Mouse (Mus musculus) liver (tissue): ENCODE measurements around the gene Smyd1.

Source experiments
- DNase-seq: peaks from one replicate; pipeline ENCODE4 v3.0.0-alpha.2; 2020; ENCODE audit warnings: mixed read lengths

Smyd1 gene

GRCm38 (mm10) chr6:71201925-71202324, 120.1 kb downstream of the Smyd1 start:
- no peak for DNase-seq

DNA sequence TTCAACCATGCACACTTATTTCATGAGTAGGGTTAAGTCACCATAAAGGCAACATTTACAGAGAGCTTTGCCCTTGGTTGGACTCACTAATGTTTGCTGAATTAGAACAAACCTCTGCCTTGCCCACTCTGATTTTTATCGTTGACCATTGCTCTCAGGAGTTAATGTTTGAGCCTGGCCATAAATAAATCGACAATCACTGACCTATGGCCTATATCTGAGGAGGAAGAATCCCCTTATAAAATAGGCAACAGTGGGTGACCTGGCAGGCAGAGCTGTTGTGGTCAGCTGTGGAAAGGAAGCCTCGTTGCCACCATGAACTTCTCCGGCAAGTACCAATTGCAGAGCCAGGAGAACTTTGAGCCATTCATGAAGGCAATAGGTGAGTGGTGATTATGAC, 122.4 kb downstream of the Smyd1 start, which contains the start of gene Fabp1:
TSS of gene Fabp1 (plus strand) at position 216 of the 400 bp plus-strand sequence.
- DNase-seq, result no peak

DNA sequence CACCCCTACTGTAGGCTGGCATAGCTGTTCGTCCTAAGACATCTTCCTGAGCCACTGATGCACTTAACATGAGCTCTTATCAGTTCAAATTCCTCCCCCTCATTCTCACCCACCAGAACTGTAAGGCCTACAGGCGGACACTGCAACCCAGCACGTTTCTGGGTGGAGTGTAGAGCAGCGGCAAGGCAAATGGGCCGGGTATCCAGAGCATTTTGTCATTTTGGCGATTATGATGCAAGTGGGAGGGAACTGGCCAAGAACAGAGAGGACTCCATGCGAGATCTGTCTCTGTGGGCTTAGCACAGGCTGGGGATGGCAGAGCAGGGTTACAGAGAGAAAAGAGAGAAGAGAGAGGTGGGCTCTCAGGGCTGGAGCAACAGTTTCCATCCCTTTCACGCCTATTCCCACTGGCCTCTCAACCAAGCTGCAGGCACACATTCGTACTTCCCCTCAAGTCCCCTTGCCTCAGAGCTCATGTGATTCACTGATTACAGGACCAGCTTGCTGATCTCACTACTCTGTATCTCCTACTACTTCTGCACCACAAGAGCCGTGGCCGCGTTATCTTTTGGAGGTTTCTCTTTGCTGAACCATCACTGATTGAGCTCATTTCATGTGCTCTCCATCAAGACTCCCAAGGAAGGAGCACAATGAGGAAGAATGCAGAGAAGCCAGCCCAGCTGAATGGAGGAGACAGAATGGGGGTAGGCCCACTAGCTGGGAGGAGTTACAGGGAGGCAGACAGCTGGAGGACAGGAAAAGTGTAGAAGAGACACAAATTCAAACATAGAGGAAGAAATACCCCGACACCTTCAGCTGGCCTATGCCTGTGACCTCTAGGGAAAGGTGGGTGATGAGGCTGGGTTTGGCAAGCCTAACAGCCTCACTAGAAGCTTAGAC, 124.1 kb downstream of the Smyd1 start:
- DNase-seq, result no peak

GRCm38 (mm10) chr6:71196107-71196506, 125.9 kb downstream of the Smyd1 start:
- DNase-seq, result no peak

- DNase-seq, result no peak
Observed at GRCm38 (mm10) chr6:71193151-71193740, 128.8 kb downstream of the Smyd1 start.

DNA sequence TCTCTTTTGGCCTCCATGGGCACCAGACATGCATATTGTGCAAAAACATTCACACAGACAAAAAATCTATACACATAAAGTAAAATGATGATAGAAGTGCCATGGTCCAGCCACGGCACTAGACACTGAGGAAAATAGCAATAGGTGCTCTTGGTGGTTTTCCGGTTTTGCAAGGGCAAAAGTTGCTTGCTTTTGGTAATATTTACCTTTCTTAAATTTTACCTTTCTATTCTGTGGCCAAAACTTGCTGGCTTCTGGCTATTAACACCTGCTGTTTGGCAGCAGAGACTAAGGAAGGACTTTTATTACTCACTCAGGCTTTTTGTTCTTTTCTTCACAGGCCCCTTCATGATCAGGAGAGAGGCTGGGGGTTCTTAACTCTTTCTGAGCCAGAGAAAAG, 131.5 kb downstream of the Smyd1 start:
- no peak for DNase-seq

GRCm38 (mm10) chr6:71189578-71189977, 132.5 kb downstream of the Smyd1 start:
- DNase-seq, result no peak

DNA sequence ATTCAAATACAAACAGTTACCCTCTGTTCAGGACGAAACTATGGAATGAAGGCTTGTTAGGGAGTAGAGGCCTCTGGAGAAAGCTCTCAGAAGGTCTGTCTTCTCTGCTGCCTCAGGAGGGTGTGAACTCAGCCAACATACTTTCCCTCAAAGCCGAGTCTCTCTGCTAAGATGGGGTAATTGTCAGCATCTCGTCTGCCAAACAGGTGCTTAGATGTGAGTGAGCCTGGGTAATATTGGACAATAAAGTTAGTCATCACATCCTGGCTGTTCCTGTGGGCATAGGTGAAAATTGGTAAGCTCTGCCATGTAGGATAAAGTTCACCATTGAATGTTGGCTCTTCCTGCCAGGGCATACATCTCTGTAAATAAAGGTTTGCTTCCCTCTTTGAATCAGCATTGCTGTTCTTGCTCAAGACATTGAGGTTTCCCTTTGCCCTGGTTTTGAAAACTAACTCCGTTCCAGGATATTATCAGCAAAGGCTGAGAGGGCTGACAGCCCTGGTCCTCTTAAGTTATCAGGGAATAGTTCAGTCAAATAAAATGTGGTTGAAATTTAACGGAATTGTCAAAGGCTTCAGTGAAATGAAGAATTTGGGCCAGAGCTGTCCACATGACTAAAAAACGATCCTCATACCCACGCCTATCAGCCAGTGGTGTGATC, 137.0 kb downstream of the Smyd1 start:
- DNase-seq, result no peak

DNA sequence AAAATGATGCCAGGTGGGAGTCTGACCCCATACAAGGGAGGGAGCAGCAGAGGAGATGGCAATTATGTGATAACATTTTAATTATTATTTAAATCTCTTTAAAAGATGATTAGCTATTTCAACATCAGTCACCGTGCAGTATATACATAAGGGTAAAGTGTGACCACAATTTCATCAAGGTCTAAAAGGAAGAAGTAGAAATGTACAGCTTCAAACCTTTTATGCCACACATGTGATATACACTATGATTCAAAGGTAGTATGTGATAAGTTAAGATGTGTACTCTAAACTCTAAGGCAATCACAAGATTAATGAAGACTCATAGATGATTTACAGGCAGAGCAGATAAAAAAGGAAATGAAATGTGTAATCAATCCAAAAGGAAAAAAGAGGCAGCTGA, 141.4 kb downstream of the Smyd1 start:
- no peak for DNase-seq

GRCm38 (mm10) chr6:71172812-71173580, 149.0 kb downstream of the Smyd1 start:
- no peak for DNase-seq

- DNase-seq, result peak; percentile 12
Observed at GRCm38 (mm10) chr6:71166551-71167169, 155.4 kb downstream of the Smyd1 start.

DNA sequence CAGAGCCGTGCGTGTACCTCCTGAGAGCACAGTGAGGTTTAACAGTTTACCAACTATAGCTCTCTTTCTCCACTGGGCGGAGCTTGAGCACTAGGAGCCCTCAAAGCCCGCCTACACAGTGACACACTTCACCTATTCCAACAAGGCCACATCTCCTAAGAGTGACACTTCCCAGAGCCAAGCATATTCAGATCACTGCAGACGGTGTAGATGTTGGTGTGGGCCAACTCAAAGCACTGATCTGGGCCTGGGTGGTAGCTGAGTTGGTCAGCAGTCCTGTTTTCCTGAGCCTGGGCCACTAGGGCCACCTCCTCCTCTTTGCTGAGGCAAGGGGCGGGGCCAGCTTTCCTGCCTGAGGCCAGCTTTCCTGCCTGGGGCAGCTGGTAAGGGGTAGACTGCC, 157.6 kb downstream of the Smyd1 start:
- DNase-seq, result peak; percentile 44
